Mouse (Mus musculus) E14TG2a.4 (cell line): ENCODE data around the gene Mpped1.

Source experiments
- H3K27me3 ChIP-seq: 2 replicates; pipeline ENCODE4 v1.6.1; 2014; ENCODE audit warnings: low read length, control low read depth; ENCODE audit not compliant: insufficient read depth
- H3K36me3 ChIP-seq: 2 replicates; pipeline ENCODE4 v1.6.1; 2014; ENCODE audit warnings: low read length, control low read depth; ENCODE audit not compliant: insufficient read depth
- H3K4me1 ChIP-seq: replicated peaks from 2 replicates; pipeline ENCODE4 v1.6.1; 2014; ENCODE audit warnings: low read depth, low read length, control low read depth
- H3K4me3 ChIP-seq: replicated peaks from 2 replicates; pipeline ENCODE4 v1.5.1; 2014; ENCODE audit warnings: mild to moderate bottlenecking, low read length
- H3K9me3 ChIP-seq: 2 replicates; pipeline ENCODE4 v1.6.1; 2014; ENCODE audit warnings: low read length, control low read depth
- CTCF ChIP-seq: conservative IDR thresholded peaks from 2 replicates; pipeline ENCODE4 v1.5.1; 2014; ENCODE audit warnings: low read length
- NANOG ChIP-seq: IDR thresholded peaks from 2 replicates; pipeline ENCODE4 v1.6.1; 2014; ENCODE audit warnings: borderline replicate concordance, low read length, mixed read lengths
- POU5F1 ChIP-seq: IDR thresholded peaks from 2 replicates; pipeline ENCODE4 v1.6.1; 2014; ENCODE audit warnings: low read length, borderline replicate concordance

Mpped1 gene

DNA sequence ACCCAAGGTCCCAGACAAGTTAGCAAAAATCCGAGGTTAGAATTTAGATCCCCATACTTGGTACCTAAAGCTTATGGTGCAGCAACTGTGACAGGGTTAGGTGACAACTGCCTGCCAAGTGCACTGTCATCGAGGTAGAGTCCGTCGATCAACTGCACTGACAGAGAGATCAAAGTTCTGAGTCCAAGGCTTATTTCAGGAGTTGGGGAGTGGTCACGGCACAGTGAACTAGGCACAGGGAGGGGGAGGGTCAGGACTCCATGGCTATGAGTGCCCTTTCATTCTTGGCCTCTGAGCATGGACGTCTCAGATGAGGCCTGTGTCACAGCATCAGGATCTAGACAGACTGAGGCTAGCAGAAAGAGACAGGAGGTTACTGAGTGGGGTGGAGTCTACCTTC is 1.8 kb upstream of the Mpped1 start:
- Histone ChIP-seq H3K27me3 (peaks cover 76% of the 10 kb centered on the region), H3K36me3 (no peaks in the 10 kb centered on the region), H3K9me3 (0 out of 2 replicates have a peak, but pooled peaks cover 2% of the 10 kb centered on the region), H3K4me3 (no peak overlapping the region), H3K4me1 (peaks cover 4% of the 10 kb centered on the region; the same call in 1 of the 2 replicates)
- TF ChIP-seq NANOG (no peak), CTCF (no peak), POU5F1 (no peak)

DNA sequence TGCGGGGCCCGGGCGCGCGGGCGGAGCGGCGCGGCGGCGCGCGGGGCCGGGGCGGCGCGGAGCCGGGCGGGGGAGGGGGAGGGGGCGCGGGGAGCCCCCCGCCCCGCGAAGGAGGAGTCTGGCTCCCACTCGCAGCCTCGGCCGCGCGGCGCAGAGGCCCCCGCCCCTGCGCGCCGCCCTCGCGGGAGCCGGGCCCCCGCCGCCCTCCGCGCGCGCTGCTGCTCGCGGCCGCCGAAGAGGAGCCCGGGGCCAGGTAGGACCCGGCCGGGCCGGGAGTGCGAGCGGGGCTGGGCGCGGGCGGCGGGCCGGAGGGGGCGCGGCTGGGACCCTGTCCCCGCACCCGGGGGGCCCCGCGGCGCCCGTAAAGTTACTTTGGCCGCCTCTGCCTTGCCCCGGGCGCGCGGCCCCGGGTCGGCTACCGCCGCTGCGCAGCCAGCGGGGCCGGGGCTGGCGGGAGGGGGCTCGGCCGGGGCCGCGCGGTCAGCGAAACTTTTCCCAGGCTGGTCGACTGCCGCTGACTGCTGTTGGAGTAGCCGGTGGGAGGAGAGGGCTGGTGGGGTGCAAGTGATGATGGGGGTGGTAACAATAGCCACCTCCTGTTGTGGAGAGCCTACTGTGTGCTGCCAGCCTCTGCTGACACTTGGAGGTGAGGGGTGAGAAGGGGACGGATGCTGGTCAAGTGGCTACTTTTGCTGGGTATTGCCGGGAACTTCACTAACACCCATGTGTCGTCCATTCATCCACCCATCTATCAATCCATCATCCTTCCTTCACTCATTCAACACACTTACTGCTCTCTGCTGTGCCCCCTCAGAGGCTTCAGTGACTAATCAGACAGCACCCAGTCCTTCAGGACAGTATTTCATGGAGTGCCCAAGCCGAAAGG is 831 bp downstream of the Mpped1 start:
- Histone ChIP-seq H3K27me3 (peaks cover 71% of the 10 kb centered on the region), H3K4me3 (peak overlapping the region; percentile 71), H3K9me3 (0 out of 2 replicates have a peak, but pooled peaks cover 2% of the 10 kb centered on the region), H3K4me1 (peaks cover 4% of the 10 kb centered on the region; the same call in 1 of the 2 replicates), H3K36me3 (no peaks in the 10 kb centered on the region)
- TF ChIP-seq POU5F1: no peak
- TF ChIP-seq NANOG: no peak
- TF ChIP-seq CTCF: no peak

DNA sequence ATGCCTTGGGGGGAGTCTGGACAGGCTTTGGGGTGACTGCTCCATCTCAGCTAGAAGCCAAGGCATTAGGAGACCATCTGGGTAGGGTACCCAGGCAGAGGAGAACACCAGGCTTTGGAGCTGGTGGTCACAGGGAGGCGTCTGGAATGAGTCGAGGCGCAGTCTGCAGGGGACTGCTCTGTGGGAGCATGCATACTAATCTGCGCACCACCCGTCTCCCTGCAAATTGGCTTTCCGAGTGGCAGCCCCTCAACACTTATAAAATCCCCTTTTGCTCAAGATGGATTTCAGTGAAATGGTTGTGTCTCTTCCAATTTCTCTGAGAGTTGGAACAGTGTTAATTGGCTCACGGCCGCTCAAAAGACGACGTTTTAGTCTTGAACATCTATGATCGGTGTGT is 2.0 kb downstream of the Mpped1 start:
- H3K4me1 ChIP-seq: peaks cover 4% of the 10 kb centered on the region; the same call in 1 of the 2 replicates
- no peak overlapping the region for H3K4me3 ChIP-seq
- TF ChIP-seq POU5F1 (no peak), CTCF (no peak), NANOG (no peak)
- 0 out of 2 replicates have a peak, but pooled peaks cover 2% of the 10 kb centered on the region for H3K9me3 ChIP-seq
- H3K27me3 ChIP-seq: peaks cover 69% of the 10 kb centered on the region
- no peaks in the 10 kb centered on the region for H3K36me3 ChIP-seq

DNA sequence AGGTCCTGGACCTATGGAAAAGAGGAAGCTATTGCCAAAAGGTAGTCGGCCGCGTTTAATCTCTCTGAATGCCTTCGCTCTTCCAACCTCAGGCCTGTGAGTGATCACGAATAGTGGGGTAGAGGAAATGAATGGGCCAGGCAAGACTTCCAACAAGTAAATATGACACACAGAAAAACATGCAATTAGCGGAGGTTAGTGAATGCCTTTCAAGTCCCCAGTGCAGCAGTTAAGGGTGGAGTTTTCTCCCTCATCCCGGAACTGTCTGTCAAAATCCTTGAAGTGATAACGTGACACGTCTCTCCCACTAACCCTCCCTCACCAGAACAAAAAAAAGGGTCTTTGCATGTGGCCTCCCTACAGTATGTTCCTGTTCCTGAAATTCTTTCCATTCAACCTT is 3.0 kb downstream of the Mpped1 start:
- Histone ChIP-seq H3K36me3 (no peaks in the 10 kb centered on the region), H3K4me1 (peaks cover 4% of the 10 kb centered on the region; the same call in 1 of the 2 replicates), H3K27me3 (peaks cover 64% of the 10 kb centered on the region), H3K4me3 (no peak overlapping the region), H3K9me3 (0 out of 2 replicates have a peak, but pooled peaks cover 2% of the 10 kb centered on the region)
- TF ChIP-seq NANOG: no peak
- TF ChIP-seq CTCF: no peak
- no peak for TF ChIP-seq POU5F1

DNA sequence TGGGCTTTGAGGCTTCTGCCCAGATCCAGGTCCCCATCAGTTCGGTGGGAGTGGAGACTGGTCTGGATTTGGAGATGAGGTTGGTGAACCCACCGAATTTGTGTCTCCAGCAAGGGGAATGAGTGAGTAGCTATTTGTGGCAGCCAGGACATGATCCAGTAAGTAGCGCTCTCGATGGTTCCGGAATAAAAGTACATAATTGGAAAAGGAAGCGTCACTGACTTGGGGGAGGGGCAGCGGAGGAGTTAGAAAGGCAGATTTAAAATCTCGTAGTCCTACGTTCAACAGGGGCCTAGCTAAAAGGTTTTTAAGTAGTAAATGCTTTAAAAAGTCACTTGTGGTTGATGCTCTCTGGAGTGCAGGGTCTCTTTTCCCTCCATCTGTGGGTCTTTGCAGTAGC is 5.5 kb downstream of the Mpped1 start:
- TF ChIP-seq POU5F1: no peak
- TF ChIP-seq NANOG: no peak
- TF ChIP-seq CTCF: no peak
- Histone ChIP-seq H3K4me3 (no peak overlapping the region), H3K4me1 (peaks cover 4% of the 10 kb centered on the region; the same call in 1 of the 2 replicates), H3K9me3 (0 out of 2 replicates have a peak, but pooled peaks cover 2% of the 10 kb centered on the region), H3K36me3 (no peaks in the 10 kb centered on the region), H3K27me3 (peaks cover 56% of the 10 kb centered on the region)

DNA sequence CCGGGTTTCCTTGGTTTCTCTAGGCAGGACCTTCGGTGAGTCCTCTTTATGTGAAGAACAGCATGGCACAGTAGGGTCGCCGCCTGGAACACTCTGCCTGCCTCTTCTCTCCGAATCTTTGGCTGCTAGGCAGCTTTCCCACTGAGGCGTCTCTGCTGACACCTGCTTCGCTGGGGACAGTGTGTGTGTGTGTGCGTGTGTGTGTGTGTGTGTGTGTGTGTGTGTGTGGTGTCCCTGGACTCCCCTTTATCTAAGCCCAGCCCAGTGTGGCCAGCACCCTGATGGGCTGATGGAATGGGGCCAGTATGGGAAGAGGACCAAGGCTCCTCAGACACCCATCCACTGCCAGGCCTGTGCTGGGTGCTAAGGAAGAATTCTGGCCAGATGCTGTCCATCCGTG is 9.8 kb downstream of the Mpped1 start:
- Histone ChIP-seq H3K4me1 (peaks cover 13% of the 10 kb centered on the region), H3K9me3 (no peaks in the 10 kb centered on the region), H3K4me3 (no peak overlapping the region), H3K36me3 (no peaks in the 10 kb centered on the region), H3K27me3 (peaks cover 38% of the 10 kb centered on the region)
- TF ChIP-seq NANOG (no peak), POU5F1 (no peak), CTCF (no peak)

DNA sequence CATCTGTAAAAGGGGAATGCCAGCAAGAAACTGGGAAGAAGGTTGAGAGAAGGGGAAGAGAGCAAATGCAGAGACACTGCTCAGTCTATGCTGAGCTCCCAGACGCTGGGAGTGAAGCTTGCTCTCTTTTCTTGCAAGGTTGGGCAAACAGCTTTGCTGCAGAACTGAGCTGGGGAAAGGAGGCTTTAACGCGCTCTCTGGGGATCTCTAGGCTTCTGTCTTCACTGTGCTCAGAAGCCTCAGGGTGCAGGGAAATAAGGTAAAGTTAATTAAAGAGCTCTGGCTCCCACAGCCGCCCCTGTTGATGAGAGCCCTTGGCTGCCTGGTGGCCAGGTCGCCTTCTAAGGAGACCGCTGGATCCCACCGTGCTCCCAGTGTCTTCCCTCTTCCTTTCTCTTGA is 17.7 kb downstream of the Mpped1 start:
- Histone ChIP-seq H3K4me1 (peaks cover 4% of the 10 kb centered on the region; the same call in 1 of the 2 replicates), H3K9me3 (no peaks in the 10 kb centered on the region), H3K36me3 (no peaks in the 10 kb centered on the region), H3K4me3 (no peak overlapping the region), H3K27me3 (peaks cover 37% of the 10 kb centered on the region)
- TF ChIP-seq NANOG (no peak), CTCF (no peak), POU5F1 (no peak)

DNA sequence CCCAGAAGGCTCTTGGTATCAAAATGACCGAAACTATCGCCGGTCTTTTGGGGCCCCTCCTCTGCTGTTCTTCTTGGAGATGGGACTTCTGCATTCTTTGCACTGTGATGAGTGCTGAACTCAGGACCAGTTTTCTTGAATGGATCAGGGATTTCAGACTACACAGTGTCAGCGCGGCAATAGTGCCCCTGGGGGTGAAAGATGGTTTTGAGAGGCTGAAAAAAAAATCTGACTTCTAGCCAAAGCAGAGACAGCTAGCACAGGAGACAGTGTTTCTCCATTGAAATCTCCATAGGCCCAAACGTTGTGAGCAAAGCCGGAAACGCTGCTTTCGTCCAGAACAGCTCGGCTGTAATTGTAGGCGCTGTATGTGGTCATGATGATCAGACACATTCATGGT is 19.7 kb downstream of the Mpped1 start:
- Histone ChIP-seq H3K9me3 (no peaks in the 10 kb centered on the region), H3K4me3 (no peak overlapping the region), H3K36me3 (no peaks in the 10 kb centered on the region), H3K27me3 (peaks cover 39% of the 10 kb centered on the region), H3K4me1 (no peaks in the 10 kb centered on the region)
- TF ChIP-seq NANOG: no peak
- no peak for TF ChIP-seq POU5F1
- no peak for TF ChIP-seq CTCF
